Mouse (Mus musculus) brain, embryonic 18.5 days (tissue): ENCODE results near the gene Bcl2l12.
"Not testable (repeated sequence)": the region's sequence is repeated elsewhere in the genome, so short reads cannot be mapped to it uniquely, and the experiment has no call there.

Source experiments
- DNase-seq: peaks from one replicate; pipeline ENCODE4 v3.0.0-alpha.2; 2012; ENCODE audit warnings: low read depth, low spot score

Gene Bcl2l12

DNA sequence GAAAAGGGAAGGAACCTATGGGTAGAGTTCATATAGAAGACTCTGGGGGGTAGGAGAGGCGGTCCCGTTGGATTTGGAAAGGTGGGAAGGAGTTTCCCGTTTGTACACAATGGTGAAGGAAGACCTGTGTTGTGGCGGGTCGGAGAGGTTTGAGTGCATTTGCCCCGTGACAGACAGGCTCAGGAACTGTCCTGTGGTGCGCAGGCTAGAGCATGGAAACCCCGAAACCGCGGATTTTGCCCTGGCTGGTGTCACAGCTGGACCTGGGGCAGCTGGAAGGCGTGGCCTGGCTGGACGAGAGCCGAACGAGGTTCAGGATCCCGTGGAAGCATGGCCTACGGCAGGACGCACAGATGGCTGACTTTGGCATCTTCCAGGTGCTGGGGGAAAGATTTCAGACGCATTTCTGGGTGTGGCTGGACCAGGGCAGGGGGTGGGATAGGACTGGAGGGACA is at the start of gene Bcl2l12:
Bcl2l12 (minus strand) TSS at position 212 of the 455 bp plus-strand sequence.
- no peak for DNase-seq

DNA sequence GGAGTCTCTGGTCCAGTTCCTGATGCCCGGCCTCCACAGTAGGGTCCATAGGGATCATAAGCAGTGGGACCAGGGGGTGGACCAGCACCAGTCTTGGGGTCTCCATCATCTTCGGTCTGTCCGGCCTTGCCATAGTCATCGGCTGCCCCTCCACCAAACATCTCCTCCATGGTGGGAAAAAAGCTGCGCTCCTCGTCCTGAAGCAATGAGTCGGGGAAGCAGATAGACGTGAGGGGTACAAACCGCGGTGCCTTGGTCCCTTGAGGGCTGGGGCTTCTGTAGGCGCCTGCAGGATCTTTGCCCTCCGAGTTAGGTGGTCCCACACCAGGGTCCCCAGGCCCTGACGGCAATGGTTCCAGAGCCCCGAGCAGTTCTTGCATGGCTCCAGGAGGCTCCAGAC is 49.0 kb upstream of the Bcl2l12 start:
- DNase-seq, result no peak

DNA sequence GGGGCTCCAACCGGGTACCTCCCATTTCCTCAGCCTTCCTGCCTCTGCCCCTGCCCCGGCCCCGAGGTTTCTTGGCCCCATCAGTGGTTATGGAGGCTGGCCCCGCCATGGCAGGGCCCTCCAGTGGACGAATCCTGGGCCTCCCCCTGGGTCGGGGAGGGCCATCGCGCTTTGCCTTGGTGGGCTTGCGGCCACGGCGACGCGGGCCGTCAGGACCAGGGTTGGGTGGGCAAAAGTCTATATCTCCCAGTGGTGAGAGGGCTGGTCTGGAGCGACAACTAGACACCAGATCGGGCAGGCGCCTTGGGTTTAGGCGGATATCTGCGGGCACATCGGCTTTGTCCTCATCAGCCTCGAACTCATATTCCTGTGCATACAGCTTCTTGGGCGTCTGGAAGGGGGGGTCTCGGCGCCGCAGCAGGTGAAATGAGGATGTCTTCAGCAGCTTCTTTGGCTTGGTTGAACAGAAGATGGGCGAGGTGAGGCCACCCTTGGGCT is 48.4 kb upstream of the Bcl2l12 start:
- DNase-seq, result no peak

DNA sequence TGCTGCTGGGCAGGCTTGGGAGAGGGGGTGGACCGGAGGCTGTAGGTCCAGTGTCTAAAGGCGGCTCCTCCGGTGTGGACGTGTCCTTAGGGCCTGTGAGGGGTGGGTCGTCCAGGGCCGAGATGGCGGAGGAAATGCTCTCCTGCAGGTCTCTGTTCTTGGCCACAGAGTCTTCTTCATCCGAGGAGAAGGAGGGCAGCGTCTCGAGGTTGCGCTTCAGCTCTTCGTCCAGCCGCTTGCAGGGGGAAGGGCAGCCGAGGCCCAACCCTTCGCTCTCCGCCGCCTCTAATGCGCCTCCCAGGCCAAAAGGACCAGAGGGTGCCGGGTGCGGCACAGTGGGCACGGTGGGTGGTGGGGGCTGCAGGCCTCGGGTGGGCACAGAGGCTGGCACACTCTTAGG is 47.2 kb upstream of the Bcl2l12 start:
- no peak for DNase-seq

DNA sequence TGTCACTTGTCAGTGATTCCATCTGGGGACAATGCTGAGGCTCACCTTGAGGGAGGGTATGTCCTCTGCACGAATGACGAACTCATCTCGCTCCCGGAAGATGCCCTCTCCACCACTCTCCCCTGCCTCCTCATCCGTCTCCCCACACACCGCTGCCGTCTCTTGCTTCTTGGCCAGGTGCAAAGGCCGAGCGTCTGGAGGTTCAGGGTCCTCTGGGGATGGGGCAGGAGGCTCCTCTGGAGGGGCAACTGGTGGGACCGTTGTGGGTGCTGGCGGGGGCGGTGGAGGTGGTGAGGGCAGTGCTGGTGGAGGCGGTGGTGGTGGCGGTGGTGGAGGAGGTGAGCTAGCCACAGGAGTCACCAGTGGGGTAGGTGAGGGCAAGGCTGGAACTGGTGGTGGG is 44.8 kb upstream of the Bcl2l12 start:
- no peak for DNase-seq

DNA sequence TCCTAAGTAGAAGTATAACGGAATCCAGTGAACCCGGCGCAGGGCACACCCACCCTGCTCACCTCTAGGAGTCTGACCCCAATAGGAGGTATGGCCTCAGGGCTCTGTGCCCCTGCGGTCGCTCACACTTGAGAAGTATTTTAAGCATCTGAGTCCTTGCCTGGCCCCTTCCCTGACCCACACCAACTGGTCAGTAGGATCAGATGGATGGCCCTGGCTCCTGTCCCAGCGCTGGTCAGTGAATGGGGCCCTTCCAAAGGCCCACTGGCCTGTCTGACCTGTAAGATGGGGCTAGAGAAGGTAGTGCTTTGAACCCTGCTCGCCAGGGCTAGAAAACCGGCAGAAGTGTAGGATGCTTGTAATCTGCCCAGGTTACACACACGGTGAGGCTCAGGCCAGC is 42.3 kb upstream of the Bcl2l12 start:
- no peak for DNase-seq

DNA sequence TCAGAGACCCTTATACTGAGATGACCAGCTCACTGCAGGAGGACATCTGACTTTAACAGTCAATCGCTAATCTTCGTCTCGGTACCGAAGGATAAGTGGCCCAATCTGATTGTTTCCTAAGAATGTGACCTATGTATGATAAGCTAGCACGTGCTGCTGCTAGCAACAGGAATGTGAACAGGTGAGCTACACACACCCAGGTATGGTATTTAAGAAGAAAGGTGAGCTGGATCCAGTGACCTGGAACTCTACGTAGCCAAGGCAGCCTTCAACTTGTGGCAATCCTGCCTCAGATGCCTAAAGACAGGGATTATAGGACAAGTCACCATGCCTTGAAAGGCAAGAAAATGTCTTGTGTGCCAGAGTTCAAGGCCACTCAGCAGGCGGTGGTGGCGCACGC is 39.9 kb upstream of the Bcl2l12 start:
- DNase-seq, result no peak

DNA sequence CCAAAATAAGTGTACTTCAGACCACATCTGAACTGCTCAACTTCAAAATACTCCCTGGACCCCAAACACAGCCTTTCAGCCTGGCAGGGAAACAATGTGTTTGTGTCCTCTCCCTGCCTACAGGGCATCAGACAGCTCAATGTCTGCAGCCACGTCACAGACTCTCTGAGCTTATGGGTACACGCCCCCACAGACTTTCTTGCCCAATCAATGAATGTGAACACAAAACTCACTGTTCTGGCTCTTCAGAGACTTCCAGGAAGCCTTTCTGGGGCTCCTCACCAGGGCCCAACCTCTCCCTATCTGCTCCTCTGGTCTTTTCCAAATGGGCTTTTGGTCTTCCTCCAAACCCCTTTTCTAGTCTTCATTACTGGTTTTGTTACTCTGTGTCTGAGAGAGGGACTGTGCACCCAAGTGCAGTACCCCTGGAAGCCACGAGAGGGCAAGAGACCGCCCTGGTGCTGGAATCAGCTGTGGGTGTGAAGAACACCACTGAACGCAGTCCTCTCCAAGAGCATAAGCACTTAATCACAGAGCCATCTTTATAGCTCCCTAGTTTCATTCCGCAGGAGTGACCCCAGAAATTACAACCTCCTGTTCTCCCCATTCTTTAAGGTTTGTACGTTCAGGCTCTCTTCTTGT is 39.3 kb upstream of the Bcl2l12 start:
- DNase-seq, result no peak

DNA sequence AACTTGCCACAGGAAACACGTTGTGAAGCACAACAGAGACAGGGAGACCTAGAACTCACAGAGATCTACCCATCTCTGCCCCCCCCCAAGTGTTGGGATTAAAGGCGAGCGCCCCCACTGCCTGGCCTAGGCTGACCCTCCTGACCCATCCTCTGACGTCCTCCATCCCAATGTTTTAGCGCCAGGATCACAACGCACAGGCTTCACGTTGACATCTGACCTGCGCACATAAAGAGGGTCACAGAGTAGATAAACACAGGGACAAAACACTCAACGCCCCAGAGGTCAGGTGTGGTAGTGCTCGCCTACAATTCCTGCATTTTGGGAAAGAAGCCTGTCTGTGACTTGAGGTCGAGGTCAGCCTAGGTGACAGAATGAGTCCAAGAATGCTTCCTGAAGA is 38.2 kb upstream of the Bcl2l12 start:
- no peak for DNase-seq

DNA sequence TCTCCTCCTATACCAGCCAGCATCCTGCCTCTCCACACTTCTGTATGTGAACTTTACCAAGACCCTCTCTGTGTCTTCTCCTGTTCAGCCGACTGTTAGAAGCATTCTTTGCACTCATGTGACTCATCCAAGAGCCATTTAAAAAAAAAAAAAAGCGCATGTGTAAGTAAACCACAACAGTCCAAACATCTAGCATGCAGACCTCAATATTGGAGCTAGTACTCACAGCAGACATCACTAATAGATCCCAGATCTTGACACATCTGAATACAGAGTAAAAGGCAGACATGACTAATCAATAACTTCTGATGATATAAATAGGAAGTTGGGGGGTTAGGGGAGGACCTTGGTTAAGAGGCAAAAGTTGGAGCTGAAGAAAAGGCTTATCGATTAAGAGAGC is 37.1 kb upstream of the Bcl2l12 start:
- DNase-seq, result no peak

DNA sequence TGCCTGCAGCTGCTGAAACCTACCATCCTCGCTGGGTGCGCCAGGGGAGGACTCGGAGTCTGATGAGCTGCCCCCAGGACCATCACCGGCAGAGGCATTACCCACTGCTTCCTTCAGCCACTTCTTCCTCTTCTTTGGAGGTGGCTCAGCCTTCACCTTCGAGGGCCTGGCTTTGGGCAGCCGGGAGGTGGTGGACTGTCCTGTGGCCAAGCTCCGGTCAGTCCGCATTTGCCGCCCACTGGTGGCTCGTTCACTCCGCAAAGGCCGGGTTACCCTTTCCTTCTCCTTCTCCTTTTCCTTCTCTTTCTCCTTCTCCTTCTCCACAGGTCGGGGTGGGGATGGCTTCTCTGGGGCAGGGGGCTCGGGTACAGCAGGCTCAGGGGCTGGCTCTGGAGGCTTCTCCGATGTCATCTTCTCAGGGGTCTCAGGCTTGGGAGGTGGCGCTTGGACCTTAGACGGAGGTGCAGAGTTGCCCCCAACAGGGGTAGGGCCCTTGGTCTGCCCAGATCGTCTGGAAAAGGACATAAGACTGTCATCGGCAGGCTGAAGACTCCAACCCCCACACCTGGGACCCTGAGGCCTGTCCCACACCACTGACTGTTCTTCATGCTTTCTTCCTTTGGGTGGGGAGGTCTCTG is 35.3 kb upstream of the Bcl2l12 start:
- DNase-seq, result no peak

DNA sequence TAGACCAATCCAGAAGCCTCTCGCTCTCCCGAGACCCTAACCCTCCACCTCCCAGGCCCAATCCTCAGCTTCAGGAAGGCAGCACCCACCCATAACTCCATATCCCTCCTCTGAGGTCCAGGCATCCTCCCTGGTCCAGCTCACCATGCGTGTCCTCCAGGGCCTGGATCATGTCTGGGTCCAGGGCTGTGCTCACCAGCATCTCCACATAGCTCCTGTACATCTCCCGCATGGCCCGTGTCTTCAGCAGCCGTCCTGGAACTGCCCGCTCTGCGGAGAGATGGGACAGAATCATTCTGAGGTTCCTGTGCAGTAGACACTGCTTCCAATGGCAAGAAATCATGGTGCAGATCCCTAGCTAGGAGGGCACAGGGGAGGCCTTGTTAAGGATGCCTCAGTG is 32.3 kb upstream of the Bcl2l12 start:
- DNase-seq, result no peak

DNA sequence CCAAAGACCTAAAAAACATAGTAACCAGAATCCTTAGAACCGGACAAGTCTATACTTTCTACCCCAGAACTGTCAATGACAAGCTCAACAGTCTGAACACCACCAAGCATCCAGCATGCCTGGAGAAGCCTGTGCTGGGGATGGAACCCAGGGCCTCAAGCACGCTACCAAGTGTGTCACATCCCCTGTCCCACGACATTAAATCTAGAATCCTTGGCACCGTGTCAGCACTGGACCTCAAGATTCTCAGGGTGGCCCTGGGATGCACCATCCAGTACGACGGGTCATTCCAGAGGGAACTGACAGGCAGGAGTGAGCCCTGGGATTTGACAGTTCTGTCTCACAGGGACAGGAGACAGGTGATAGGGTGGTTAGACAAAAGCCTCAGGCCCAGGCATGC is 31.5 kb upstream of the Bcl2l12 start:
- DNase-seq, result no peak

DNA sequence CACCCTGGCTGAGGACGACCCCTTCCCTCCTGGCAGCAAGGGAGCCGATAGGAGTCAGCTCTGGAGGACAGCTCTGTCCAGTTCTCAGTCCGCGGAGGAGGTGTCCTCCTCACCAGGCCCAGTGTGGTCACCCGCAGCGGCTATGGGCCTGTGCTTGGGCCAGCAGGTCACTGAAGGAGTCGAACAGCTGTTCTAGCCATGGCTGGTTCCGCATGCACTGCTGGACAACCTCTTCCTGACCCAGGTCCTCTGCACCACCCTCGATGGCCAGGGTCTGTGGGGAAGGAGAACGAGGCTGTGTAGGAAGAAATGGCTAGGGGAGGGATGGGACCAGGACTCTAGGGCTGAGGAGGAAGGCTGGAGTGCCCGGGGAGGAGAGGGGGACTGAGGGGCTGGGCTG is 29.8 kb upstream of the Bcl2l12 start:
- DNase-seq, result no peak

DNA sequence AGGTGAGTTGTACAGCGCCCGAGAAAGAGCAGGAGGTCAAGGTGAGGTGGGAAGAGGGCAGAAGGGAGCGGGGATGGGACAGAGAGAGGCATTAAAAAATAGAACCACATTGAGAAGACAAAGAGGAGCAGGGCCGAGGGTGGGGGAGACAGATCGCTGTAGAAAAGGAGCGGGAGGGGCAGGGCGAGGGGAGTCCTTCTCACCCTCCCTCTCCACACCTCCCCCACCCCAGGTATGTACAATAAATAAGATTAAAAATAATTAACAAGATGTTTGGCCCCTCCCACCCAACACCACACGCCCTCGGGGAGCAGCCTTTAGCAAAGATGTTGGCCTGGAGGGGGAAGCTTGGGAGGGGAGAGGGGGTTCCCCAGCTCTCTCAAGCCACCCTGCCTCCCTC is 29.2 kb upstream of the Bcl2l12 start:
- no peak for DNase-seq

DNA sequence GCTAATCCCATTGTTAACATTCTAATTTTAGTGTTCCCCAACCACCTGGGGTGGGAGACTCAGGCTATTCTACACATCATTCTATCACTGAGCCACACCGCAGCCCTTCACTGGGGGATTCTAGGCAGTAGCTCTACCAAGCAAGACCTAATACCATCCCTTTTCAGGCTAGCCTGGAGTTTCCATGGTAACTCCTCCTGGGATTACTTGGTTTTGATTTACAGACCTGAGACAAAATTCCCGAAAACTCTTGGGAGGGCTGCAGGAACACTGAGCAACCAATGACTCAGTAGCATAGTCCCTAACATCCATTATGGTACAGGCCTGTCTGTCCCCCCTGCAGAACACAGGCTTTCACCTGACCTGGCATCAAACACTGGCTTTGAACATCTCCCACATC is 27.7 kb upstream of the Bcl2l12 start:
- no peak for DNase-seq

DNA sequence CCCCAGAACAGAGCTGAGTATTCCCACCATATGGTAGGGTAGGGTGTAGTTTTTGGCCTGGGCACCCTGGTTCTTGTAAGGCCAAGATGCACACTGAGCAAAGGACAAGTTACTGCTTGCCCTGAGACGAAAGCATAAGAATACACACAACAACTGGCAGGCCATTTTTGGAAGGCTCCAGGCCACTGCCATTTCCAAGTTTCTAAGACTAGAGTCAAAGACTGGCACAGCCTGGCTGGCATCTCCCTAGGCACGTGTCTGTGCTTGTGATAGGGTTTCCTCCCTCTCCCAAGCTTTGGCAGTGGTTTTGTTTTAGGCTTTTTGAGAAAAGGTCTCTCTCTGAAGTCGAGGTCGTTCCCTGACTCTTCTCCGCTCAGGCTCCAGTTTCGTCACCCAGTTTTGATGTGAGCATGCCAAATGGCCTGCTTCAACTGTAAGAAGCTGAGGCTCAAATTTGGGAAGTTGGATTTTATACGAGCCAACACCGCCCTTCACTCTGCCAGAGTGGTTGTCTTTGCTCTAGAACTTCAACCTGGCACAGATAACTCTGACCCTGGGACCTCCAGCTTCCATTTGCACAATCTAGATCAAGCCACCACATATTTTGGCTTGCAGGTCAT is 27.2 kb upstream of the Bcl2l12 start:
- DNase-seq, result no peak

DNA sequence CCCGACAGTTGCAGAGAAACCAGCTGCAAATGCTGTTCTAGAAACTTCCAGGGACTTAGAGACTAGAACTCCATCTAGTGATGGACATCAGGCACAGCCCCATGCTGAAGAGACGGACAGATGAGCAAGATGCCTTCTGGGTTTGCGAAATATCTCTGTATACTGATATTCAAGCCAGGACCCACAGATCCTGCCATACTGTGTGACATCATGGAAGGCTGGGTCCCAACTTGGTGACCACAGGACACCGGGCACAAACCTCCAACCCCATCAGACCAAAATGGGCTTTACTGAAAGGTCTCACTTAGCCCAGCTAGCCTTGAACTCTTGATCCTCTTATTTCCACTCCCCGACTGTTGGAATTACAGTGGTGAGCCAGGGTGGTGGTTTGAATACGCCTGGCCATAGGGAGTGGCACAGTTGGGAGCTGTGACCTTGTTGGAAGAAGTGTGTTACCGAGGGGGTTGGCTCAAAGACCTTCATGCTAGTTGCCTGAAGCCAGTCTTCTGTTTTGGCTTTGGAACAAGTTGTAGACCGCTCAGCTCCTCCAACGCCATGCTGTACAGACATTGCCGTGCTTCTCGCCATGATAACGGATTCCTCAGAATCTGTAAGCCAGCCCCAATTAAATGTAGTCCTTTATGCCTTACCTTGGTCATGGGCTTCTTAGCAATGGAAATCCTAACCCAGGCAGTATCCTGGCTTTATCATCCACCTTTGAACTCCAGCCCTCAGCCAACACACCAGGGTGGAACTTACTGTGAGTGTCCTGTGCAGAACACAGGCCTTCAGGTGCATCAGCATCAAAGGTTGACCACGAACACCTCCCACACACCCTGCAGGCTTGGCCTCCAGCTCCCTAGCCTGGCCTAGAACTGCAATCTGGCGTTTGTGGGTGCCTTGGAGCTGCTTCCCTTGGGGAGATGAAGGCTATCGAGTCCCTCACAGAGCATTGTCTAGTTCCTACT is 26.1 kb upstream of the Bcl2l12 start:
- DNase-seq, result no peak

DNA sequence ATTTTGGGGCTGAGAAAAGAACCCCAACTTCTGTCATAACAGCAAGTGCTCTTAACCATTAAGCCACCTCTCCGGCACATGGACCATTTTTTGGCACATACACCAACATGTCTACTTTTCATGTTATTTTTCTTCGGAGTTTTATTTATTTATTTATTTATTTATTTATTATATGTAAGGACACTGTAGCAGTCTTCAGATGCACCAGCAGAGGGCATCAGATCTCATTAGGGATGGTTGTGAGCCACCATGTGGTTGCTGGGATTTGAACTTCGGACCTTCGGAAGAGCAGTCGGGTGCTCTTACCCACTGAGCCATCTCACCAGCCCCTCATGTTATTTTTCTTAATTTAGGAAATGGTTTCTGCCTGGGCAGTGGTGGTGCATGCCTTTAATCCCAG is 25.2 kb upstream of the Bcl2l12 start:
- not testable (repeated sequence) for DNase-seq

DNA sequence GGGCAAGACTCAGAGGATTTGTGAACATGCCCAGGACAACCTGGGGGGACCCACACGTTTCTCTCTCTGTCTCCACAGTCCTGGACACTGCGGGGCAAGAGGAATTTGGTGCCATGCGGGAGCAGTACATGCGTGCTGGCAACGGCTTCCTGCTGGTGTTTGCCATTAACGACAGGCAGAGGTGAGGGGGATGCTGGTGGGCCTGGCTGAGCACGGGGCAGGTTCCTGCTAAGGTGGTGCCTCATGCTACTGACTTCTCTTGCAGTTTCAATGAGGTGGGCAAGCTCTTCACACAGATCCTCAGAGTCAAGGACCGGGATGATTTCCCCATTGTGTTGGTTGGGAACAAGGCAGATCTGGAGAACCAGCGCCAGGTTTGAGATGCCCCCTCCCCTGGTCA is 21.7 kb upstream of the Bcl2l12 start:
- DNase-seq, result no peak

DNA sequence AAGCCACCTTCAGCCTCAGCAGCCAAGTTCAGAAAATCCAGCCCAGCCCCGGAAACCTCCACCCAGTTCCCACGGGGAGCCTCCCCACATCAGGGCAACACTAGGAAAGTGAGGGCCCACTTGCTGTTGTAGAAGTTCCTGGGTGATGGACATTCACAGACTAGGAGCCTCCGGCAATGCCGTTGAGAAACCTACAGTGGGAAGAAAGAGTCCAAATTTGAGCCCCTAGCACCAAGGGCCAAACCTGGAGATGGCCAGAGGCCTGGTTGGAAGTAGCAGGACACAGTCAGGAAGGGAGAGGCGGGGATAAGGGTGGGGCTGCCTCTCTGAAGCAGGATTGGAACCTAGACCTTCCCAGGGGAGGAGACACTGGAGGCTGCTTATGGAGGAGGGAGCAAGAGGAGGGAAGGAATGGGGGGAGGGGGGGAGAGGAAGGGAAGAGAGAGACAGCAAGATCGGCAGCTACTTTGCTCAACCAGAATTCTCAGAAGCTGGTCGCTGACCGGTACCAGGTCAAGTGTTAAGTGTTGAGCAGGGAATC is 20.6 kb upstream of the Bcl2l12 start:
- no peak for DNase-seq
